Mouse (Mus musculus) embryonic fibroblast, embryonic 13.5 days (primary cell): Measurements from ENCODE around the gene Gm5767.

Experiments used
- CTCF ChIP-seq: IDR thresholded peaks from 2 replicates; pipeline ENCODE4 v1.5.1; 2011; ENCODE audit warnings: mild to moderate bottlenecking, control low read depth, low read length, moderate library complexity, borderline replicate concordance; ENCODE audit not compliant: insufficient read depth
- POLR2A ChIP-seq: IDR thresholded peaks from 2 replicates; pipeline ENCODE4 v1.6.1; 2011; ENCODE audit warnings: low read depth, mild to moderate bottlenecking, control low read depth, low read length, moderate library complexity

GRCm38 (mm10) chr16:8687559-8688112 is 7.1 kb downstream of the Gm5767 start:
- no peak for TF ChIP-seq CTCF
- TF ChIP-seq POLR2A: no peak
